Mouse (Mus musculus): ENCODE data around the gene Ldhal6b. TPM values are rescaled to one million over a fixed set of nuclear protein-coding genes. Genes with fewer than 3 reads are reported as not detected.
"Not testable (repeated sequence)": the region's sequence is repeated elsewhere in the genome, so short reads cannot be mapped to it uniquely, and the experiment has no call there.

Gene Ldhal6b
- polyA plus RNA-seq (2012; rRNA removed), result 0.36 and 0.49 TPM in 2 replicates

- DNase-seq (ENCODE audit: low spot score), result no peak
These were observed at the start of gene Ldhal6b for GRCm38 (mm10) chr17:5418545-5418944. Gene Ldhal6b, minus strand, starts transcription at chr17:5418767.

DNA sequence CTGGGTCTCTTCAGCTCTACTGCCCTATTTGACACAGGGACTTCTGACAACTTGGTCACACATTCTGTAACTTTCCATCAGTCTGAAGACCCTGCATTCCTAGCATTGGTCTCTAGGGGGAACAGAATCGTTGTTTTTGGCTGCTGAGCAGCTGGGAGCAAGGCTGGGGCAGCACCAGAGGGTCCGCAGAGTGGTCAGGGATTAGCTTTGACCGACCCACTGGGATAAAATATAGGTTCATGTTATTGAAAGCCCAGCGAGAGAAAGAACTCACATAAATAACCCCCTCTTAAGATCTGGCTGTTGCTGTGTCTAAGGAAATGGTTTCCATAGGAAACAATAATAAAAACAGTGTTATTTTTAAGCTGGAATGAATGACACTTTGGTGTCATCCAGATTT lies 48.6 kb upstream of the Ldhal6b start:
- no peak for DNase-seq (ENCODE audit: low spot score)

GRCm38 (mm10) chr17:5466736-5467135 lies 48.2 kb upstream of the Ldhal6b start:
- no peak for DNase-seq (ENCODE audit: low spot score)

- no peak for DNase-seq (ENCODE audit: low spot score)
These were observed 45.3 kb upstream of the Ldhal6b start for GRCm38 (mm10) chr17:5463912-5464311.

- no peak for DNase-seq (ENCODE audit: low spot score)
These were observed 35.1 kb upstream of the Ldhal6b start for GRCm38 (mm10) chr17:5453657-5454056.

DNA sequence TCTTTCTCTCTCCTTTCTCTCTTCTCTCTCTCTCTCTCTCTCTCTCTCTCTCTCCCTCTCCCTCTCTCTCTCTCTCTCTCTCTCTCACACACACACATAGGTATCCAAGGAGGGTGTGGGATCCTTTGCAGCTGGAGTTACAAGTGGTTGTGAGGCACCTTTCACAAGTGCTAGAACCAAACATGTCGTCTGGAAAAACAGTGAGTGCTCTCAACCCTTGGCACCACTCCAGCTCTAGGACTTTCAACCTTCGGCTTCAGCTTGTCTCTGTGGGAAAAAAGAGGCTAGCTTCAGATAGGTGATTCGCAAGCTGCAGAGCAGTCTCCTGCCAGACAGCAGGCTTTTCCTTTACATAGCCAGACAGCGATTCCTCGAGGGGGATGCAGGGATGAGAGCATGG lies 25.2 kb upstream of the Ldhal6b start:
- no peak for DNase-seq (ENCODE audit: low spot score)

GRCm38 (mm10) chr17:5443260-5443659 lies 24.7 kb upstream of the Ldhal6b start:
- no peak for DNase-seq (ENCODE audit: low spot score)

- not testable (repeated sequence) for DNase-seq (ENCODE audit: low spot score)
These were observed 23.8 kb upstream of the Ldhal6b start for GRCm38 (mm10) chr17:5442403-5442802.

- DNase-seq (ENCODE audit: low spot score), result peak; percentile 85
These were observed 21.8 kb upstream of the Ldhal6b start, which contains the start of gene Tmem242 for GRCm38 (mm10) chr17:5440159-5440971. Gene Tmem242, minus strand, starts transcription at chr17:5440259.

DNA sequence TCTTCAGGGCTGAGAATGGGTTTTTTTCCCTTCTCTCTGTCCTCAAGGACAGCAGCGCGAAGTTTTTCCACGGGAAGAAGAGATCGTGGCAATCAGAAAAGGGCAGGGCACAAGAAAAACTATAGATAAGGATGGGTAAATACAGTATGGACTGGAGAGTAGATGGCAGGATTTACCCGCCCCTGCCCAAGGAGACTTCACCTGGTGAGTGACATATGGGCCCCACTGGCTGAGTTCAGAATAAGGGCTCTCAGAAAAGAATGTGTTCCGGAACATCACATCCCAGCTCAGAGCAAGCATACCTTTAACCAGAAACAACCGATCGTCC lies 21.2 kb upstream of the Ldhal6b start:
- DNase-seq (ENCODE audit: low spot score), result no peak

DNA sequence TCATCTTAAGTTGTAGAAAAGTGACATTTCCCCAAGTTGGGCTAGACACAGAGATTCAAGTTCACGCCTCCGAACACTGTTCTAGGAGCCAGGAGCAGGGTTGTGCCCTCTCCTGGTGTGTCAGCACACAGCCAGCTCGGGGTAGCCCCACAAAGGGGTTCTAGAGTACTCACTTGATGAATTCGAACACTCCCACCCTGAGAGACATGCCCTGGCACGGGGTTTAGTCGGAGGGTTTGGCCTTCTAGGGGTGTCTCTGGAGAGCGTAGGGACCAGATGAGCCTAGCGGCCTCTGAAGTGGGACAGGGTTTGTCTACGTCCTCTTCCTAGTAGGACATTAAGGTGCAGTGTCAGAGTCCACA lies 11.2 kb upstream of the Ldhal6b start:
- DNase-seq (ENCODE audit: low spot score), result no peak

DNA sequence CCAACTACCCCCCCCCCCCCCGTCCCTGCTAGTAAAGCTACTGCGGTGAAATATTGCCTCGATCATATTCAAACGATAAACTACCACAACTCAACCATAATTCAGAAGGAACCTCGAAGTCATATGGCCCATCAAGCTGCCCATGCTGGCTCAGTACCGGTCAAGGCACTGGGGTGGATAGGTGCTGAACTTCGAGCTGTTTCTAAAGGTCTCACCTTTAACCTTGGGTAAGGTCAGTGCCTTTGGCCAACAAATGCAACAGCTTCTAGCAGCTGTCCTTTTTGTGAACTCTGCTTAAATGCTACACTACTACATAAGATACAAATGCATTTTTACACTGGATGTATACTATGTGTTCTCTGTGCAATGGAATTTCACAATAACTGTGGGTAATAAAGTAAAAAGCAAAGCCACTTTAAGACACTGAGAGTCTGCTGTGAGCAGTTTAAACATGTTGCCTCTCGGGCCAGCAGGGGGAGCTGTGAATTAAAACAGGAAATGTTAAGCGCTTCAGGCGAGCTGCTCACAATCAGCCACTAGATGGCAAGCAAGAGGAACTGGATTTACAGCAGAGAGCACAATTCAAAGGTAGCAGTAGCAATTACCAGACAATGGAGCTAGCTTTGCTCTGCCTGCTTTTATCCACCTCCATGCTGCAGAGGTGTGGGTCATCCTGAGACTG lies 10.7 kb upstream of the Ldhal6b start:
- DNase-seq (ENCODE audit: low spot score), result peak; percentile 63

DNA sequence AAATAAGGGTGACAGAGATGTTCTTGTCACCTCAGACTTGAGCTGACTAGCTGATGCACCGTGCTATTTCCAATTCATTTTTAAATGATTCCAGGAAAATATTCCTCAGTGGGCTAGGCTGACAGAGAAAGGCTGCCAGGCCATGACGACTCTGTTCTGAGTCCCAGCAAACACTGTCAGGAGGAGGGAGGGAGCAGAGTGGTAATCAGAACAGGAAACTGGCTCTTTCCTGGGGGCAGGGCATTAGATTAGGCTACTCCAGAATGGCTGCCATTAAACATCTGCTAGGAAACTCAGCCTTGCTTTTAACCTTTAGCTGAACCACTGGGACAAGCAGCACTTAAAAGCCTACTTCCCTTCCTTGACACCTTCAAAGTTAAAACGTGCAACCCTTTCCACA lies 6.6 kb upstream of the Ldhal6b start:
- DNase-seq (ENCODE audit: low spot score), result no peak

DNA sequence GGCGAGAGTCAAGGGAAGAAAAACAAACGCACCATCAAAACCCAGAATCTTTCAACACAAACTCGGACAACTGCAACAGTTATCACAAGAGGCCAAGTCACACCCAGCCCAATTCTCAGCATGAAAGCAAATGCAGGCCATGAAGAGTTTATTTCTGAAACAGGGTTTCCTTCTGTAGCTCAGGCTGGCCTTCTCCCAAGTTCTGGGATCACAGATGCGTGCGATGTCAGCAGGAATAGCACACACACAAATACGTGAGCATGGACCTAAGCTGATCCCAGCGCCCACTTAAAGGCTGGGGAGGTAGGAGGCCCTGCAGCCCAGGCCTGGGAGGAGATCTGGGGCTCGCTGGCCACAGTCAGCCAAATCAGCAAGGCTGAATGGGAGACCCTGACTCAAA lies 5.6 kb upstream of the Ldhal6b start:
- DNase-seq (ENCODE audit: low spot score), result no peak

DNA sequence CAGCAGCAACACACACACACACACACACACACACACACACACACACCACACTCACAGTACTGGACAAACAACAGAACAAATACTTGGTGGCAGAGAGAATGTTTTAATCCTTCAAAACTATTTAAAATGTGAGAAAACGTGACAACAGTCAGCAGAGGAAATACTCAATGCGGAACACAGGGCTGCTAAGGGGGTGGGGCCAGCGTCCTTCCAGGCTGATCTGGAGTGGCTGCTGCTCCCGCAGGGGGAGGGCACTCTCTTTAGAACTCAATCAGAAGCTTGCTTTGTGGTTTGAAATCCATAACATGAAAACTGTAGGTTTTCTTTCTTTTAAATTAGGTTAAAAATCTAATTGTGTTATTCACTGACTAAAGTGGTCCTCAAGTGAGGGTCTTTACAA lies 3.3 kb upstream of the Ldhal6b start:
- DNase-seq (ENCODE audit: low spot score), result no peak

GRCm38 (mm10) chr17:5419771-5420518 lies 1.4 kb upstream of the Ldhal6b start:
- DNase-seq (ENCODE audit: low spot score), result no peak

- no peak for DNase-seq (ENCODE audit: low spot score)
These were observed 489 bp upstream of the Ldhal6b start for GRCm38 (mm10) chr17:5419056-5419455.

- no peak for DNase-seq (ENCODE audit: low spot score)
These were observed 2.0 kb downstream of the Ldhal6b start for GRCm38 (mm10) chr17:5416518-5416917.

GRCm38 (mm10) chr17:5414041-5414440 lies 4.5 kb downstream of the Ldhal6b start:
- no peak for DNase-seq (ENCODE audit: low spot score)

DNA sequence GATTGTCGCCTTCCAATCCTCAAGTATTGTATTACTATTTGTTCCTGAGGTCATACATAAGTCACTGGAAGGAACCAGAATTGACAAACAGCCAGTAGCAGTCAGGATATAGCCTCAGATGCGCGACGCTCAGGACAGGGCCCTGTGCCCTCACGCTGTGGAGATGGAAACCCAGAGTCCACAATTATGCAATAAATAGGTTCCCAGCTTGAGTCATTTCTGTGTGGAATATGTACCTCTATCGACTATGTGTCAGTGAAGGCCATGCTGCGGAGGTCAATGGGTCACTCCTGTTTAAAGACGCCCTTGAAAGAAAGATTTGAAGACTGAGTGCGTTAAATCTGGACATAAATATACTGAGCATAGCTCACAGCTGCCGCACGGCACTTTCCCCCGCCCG lies 5.2 kb downstream of the Ldhal6b start:
- no peak for DNase-seq (ENCODE audit: low spot score)

- DNase-seq (ENCODE audit: low spot score), result no peak
These were observed 5.8 kb downstream of the Ldhal6b start for GRCm38 (mm10) chr17:5412740-5413139.

GRCm38 (mm10) chr17:5412301-5412700 lies 6.3 kb downstream of the Ldhal6b start:
- DNase-seq (ENCODE audit: low spot score), result no peak

GRCm38 (mm10) chr17:5411205-5411604 lies 7.4 kb downstream of the Ldhal6b start:
- DNase-seq (ENCODE audit: low spot score), result no peak

All from urinary bladder, adult 2 months (tissue).